Mouse (Mus musculus): Measurements from ENCODE around the gene Zfp784. TPM values are rescaled to one million over a fixed set of nuclear protein-coding genes. Genes with fewer than 3 reads are reported as not detected.
A peak's percentile ranks its signal among the peaks of the same experiment; 100 is the strongest.

Zfp784 gene
- total RNA-seq, 2 experiments from 2014 or later: 5.2 to 5.6 TPM

DNA sequence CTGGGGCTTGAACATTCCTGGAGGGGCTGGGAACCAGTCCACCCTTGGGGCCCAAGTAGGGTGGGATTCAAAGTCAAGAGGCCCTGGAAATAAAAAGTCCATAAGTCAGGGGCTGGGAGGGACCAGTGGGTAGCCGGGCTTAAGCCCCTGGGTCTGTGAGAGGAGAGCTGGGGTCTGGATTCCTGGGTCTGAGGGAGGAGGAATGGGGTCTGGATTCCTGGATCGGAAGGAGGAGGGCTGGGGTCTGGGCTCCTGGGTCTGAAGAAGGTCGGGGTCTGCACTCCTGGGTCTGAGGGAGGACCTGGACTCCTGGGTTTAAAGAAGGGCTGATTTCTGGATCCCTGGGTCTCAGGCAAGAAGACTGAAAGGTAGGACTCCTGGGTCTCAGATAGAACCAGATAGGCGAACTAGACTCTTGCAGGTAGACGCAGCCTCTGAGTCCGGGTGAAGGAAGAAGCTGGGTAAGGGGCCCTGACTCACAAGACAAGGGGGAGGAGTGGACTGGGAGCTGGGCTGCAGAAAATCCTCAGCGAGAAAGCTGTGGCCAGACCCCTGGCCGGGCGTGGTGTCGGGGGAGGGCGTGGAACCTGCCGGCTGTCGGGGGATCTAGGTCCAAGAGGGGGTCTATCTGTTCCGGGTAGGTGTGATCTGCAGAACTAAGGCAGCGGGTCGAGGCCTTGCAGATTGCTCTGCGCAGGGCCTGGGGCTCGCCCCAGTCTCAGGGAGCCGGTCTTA is 42.8 kb downstream of the Zfp784 start:
- intact Hi-C loops (cut with DNase I): no loop called here
- no peak for DNase-seq

DNA sequence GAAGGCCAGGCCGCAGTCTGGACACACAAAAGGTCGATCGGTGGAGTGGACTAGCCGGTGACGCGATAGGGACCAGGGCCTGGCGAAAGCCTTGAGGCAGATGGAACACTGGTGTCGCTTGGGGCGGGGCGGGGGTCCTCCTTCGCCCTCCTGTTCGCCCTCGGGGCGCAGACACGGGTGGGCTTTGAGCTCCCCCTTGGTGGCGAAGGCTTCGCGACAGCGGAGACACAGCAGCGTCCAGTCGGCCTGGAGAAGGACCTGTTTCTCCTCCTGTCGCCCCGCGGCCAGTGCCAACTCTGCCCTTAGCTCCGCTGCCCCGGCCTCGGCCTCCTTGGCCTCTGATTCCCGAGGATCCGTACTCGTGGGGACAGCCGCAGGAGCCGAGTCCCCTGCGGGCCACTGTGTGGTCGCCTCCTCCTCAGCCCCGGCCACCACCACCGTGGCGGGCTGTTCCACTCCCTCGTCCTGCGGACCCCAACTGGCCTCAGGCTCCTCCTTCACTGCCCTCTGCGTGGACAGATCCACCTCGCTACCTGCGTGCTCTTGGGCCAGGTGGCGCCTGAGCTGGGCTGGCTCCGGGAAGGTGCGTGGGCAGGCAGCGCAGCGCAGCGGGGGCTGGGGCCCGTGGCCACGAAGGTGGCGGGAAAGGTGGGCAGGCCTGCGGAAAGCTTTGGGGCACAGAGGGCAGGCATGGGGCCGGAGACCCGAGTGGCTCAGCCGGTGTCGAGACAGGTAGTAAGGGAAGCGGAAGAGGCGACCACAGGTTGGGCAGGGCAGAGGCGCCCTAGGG is 44.1 kb downstream of the Zfp784 start:
- peak; percentile 13 for DNase-seq
- intact Hi-C loops (cut with DNase I): no loop called here

DNA sequence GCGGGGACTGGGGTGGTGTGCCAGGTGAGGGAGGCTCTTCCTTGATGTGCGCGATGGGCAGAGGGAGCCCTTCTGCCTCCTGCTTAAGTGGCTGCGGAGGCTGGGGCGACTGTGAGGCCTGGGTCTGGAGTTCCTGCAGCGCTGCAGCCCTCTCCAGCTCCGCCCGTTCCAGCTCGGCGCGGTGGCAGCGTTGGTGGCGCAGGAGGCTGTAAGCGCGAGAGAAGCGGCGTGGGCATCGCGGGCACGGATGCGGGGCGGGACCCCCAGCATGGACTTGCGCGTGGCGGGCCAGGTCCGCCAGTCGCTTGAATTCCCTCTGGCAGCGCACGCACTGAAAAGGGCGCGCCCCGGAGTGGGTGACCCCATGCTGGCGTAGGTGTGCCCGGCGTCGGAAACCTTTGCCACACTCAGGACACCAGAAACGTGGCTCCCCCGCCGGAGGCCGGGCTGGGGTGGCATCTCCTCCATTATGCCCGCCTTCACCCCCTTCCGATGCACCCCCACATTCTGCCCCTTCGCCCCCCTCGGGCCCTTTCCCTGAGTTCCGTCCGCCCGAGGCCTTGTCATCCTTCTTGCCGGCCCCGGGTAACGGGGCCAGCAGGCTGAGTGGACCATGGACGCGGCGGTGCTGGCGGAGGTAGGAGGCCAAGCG is 44.8 kb downstream of the Zfp784 start:
- DNase-seq: peak; percentile 17
- intact Hi-C loops (cut with DNase I): no loop called here

DNA sequence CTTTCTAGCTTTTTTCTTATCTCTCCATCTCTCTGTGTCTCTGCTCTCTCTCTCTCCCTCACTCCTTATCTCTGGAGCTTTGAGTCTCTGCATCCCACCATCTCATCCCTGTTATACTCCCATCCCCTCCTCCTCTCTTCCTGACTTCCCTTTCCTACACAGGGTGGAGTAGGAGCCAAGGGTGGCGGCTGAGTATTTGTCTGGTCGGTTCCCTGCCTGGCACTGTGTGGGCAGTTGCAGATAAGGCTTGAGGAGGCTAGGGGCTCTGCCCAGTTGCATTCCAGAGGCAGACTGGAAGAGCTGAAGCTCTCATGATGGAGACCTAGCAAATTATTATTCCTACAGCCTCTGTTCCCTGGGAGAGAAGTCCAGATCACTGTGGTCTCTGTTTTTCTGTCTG is 50.0 kb downstream of the Zfp784 start:
- intact Hi-C loops (cut with DNase I): no loop called here
- DNase-seq: no peak

Other genes starting within 250 kb of the Zfp784 start
- gene Tmem238, start 248.8 kb downstream of the Zfp784 start, total RNA-seq (2021): 1 to 10 TPM; 5.5 to 6.0 TPM
- 100 to 1,000 TPM; 603 to 645 TPM for gene Rpl28, start 245.6 kb downstream of the Zfp784 start, total RNA-seq (2021)
- 100 to 1,000 TPM; 176 to 203 TPM for gene Ube2s, start 225.9 kb downstream of the Zfp784 start, total RNA-seq (2021)
- 100 to 1,000 TPM; 112 to 126 TPM for gene Shisa7, start 193.8 kb downstream of the Zfp784 start, total RNA-seq (2021)
- 1 to 10 TPM; 1.2 to 1.9 TPM for gene Isoc2b, start 168.2 kb downstream of the Zfp784 start, total RNA-seq (2021)
- gene Isoc2a, start 161.3 kb downstream of the Zfp784 start, total RNA-seq (2021): 1 to 10 TPM; 6.2 to 6.5 TPM
- under 1 TPM; 0.50 to 0.74 TPM for gene Gm36210, start 131.9 kb downstream of the Zfp784 start, total RNA-seq (2021)
- gene Zfp628, start 123.2 kb downstream of the Zfp784 start, total RNA-seq (2021): 10 to 100 TPM; 21.1 to 21.4 TPM
- 10 to 100 TPM; 50.8 to 51.5 TPM for gene Nat14, start 116.4 kb downstream of the Zfp784 start, total RNA-seq (2021)
- 1 to 10 TPM; 3.1 to 3.6 TPM for gene Ssc5d, start 112.7 kb downstream of the Zfp784 start, total RNA-seq (2021)
- gene Sbk2, start 74.0 kb downstream of the Zfp784 start, total RNA-seq (2021): not detected
- 1 to 10 TPM; 1.4 to 1.5 TPM for gene Sbk3, start 67.3 kb downstream of the Zfp784 start, total RNA-seq (2021)
- gene Zfp579, start 42.3 kb downstream of the Zfp784 start, total RNA-seq (2021): 10 to 100 TPM; 58.7 to 61.7 TPM
- gene Zfp524, start 24.0 kb downstream of the Zfp784 start, total RNA-seq (2021): 1 to 10 TPM; 3.9 to 5.0 TPM
- 10 to 100 TPM; 28.0 to 31.4 TPM for gene Fiz1, start 23.7 kb downstream of the Zfp784 start, total RNA-seq (2021)
- gene Gm44973, start 22.9 kb downstream of the Zfp784 start, total RNA-seq (2021): not detected
- gene Zfp865, start 18.1 kb downstream of the Zfp784 start, total RNA-seq (2021): 10 to 100 TPM; 43.8 to 45.9 TPM
- gene Ccdc106, start 17.9 kb downstream of the Zfp784 start, total RNA-seq (2021): 10 to 100 TPM; 50.4 to 61.6 TPM
- gene 4632433K11Rik, start 4.3 kb downstream of the Zfp784 start, total RNA-seq (2021): not detected
- gene Zfp580, start 13.1 kb upstream of the Zfp784 start, total RNA-seq (2021): 10 to 100 TPM; 65.0 to 65.4 TPM
- 100 to 1,000 TPM; 222 to 229 TPM for gene U2af2, start 23.7 kb upstream of the Zfp784 start, total RNA-seq (2021)
- gene Epn1, start 41.8 kb upstream of the Zfp784 start, total RNA-seq (2021): 100 to 1,000 TPM; 301 to 316 TPM
- gene Rfpl4, start 78.5 kb upstream of the Zfp784 start, total RNA-seq (2021): not detected
- not detected for gene Rasl2-9, start 87.5 kb upstream of the Zfp784 start, total RNA-seq (2021)
- gene Vmn1r55, start 111.2 kb upstream of the Zfp784 start, total RNA-seq (2021): not detected
- gene Vmn1r56, start 158.3 kb upstream of the Zfp784 start, total RNA-seq (2021): not detected
- not detected for gene Vmn1r57, start 180.0 kb upstream of the Zfp784 start, total RNA-seq (2021)